In genomic region chr1:166409177-166409700, GRCm38 (mm10) we compare ENCODE assay signal across 8 mouse cellular contexts. TPM values are rescaled to one million over a fixed set of nuclear protein-coding genes. Genes with fewer than 3 reads are reported as not detected.
DNase-seq lines count a peak whose midpoint lies in the region; ATAC-seq and TF ChIP-seq lines count a peak whose summit lies in the region.

No protein-coding gene starts in this region.

- no peak for TF ChIP-seq POLR2A in thymus, adult 2 months (IDR thresholded peaks at IDR 0.05; ENCODE audit: control insufficient read depth, extremely low read depth, insufficient read depth, low read length, poor library complexity)

- peaks cover 4% of the 10 kb centered on the region for H3K4me1 ChIP-seq in thymus, adult 2 months (replicated peaks; ENCODE audit: control insufficient read depth, insufficient read depth, low read length)
- H3K4me1 ChIP-seq in brown adipose tissue, adult 24 weeks (ENCODE audit: control insufficient read depth, insufficient read depth, insufficient read length, low read length): no peaks in the 10 kb centered on the region; the same call in 1 of the 2 replicates
- peaks cover 10% of the 10 kb centered on the region for H3K4me1 ChIP-seq in kidney, embryonic 14.5 days (ENCODE audit: control insufficient read depth, insufficient read depth, low read length)
- peaks cover 12% of the 10 kb centered on the region for H3K4me1 ChIP-seq in lung, embryonic 16.5 days (replicated peaks; ENCODE audit: control insufficient read depth, insufficient read depth, low read length)

- no peak overlapping the region for H3K27ac ChIP-seq in thymus, adult 2 months (ENCODE audit: control insufficient read depth, insufficient read depth, low read length)
- H3K27ac ChIP-seq in brown adipose tissue, adult 24 weeks (replicated peaks; ENCODE audit: low read depth, low read length): no peak overlapping the region
- H3K27ac ChIP-seq in kidney, embryonic 14.5 days (ENCODE audit: low read depth, low read length): peak overlapping the region; percentile 65
- H3K27ac ChIP-seq in lung, embryonic 16.5 days (ENCODE audit: low read length): peak overlapping the region; percentile 56

- peak overlapping the region; percentile 56 for H3K4me3 ChIP-seq in thymus, adult 2 months (ENCODE audit: control insufficient read depth, insufficient read depth, low read length)
- peak overlapping the region; percentile 61 for H3K4me3 ChIP-seq in brown adipose tissue, adult 24 weeks (ENCODE audit: insufficient read depth, low read depth, low read length)
- H3K4me3 ChIP-seq in kidney, embryonic 14.5 days (ENCODE audit: low read length): peak overlapping the region; percentile 75
- peak overlapping the region; percentile 75 for H3K4me3 ChIP-seq in lung, embryonic 16.5 days (ENCODE audit: low read length)

- DNase-seq in thymus, adult 2 months: peak; percentile 32
- no peak for DNase-seq in thymus, postnatal 0 days (ENCODE audit: low spot score)
- peak; percentile 23 to 38 for DNase-seq in heart, adult 9 months (ENCODE audit: low spot score in 2 of 2)
- DNase-seq in retina, embryonic 14.5 days (ENCODE audit: low spot score): peak; percentile 56
- no peak for DNase-seq in layer of hippocampus, postnatal 36 days

- H3K9me3 ChIP-seq in kidney, embryonic 14.5 days (ENCODE audit: control insufficient read depth, low read length): peaks cover 9% of the 10 kb centered on the region; the same call in 1 of the 2 replicates
- H3K9me3 ChIP-seq in lung, embryonic 16.5 days (ENCODE audit: control insufficient read depth, low read length): peaks cover 10% of the 10 kb centered on the region

- WGBS in thymus, adult 2 months: 1% methylated on average over 39 of the region's 45 CpGs
- WGBS in kidney, embryonic 14.5 days: 1% methylated on average over 28 of the region's 45 CpGs
- 1% methylated on average over 29 of the region's 45 CpGs for WGBS in lung, embryonic 16.5 days

- TF ChIP-seq CTCF in thymus, adult 2 months (IDR thresholded peaks at IDR 0.05; ENCODE audit: borderline replicate concordance, control insufficient read depth, extremely low read depth, insufficient read depth, low read length, poor library complexity): no peak

- H3K9ac ChIP-seq in kidney, embryonic 14.5 days (ENCODE audit: low read depth, low read length): peak overlapping the region; percentile 90
- peak overlapping the region; percentile 80 for H3K9ac ChIP-seq in lung, embryonic 16.5 days (ENCODE audit: low read length)

- H3K27me3 ChIP-seq in thymus, adult 2 months (ENCODE audit: control insufficient read depth, insufficient read depth, low read length): no peaks in the 10 kb centered on the region; the same call in 1 of the 2 replicates
- H3K27me3 ChIP-seq in kidney, embryonic 14.5 days (ENCODE audit: control insufficient read depth, insufficient read depth, low read length): no peaks in the 10 kb centered on the region
- no peaks in the 10 kb centered on the region for H3K27me3 ChIP-seq in lung, embryonic 16.5 days (ENCODE audit: control insufficient read depth, insufficient read depth, low read depth, low read length)

- ATAC-seq in kidney, embryonic 14.5 days (ENCODE audit: low FRiP score, low TSS enrichment): peak; percentile 91
- peak; percentile 79 for ATAC-seq in lung, embryonic 16.5 days (ENCODE audit: low read depth)

- H3K36me3 ChIP-seq in thymus, adult 2 months (ENCODE audit: control insufficient read depth, insufficient read depth, low read length): no peaks in the 10 kb centered on the region
- H3K36me3 ChIP-seq in kidney, embryonic 14.5 days (ENCODE audit: control insufficient read depth, insufficient read depth, low read length): peaks cover 25% of the 10 kb centered on the region
- H3K36me3 ChIP-seq in lung, embryonic 16.5 days (ENCODE audit: control insufficient read depth, insufficient read depth, low read length): no peaks in the 10 kb centered on the region

- peak overlapping the region; percentile 91 for H3K4me2 ChIP-seq in kidney, embryonic 14.5 days (replicated peaks; ENCODE audit: low read depth, low read length)
- H3K4me2 ChIP-seq in lung, embryonic 16.5 days (ENCODE audit: low read depth, low read length): peak overlapping the region; percentile 95

RNA-seq across cellular contexts. Expression of gene Pogk, which starts 0.4 kb away (rescaled TPM):
- polyA plus RNA-seq in thymus, adult 2 months (2012; rRNA removed): 7.4 and 8.1 TPM in 2 replicates
- polyA plus RNA-seq in thymus, postnatal 0 days (2015; fragmentation: Nextera tagmentation; extraction: Ambion mirVana): 3.1 and 3.4 TPM in 2 replicates
- polyA plus RNA-seq in brown adipose tissue, adult 24 weeks (2012; ENCODE audit: insufficient read depth, insufficient read length, missing spikeins): 13.1 and 14.9 TPM in 2 replicates
- 10.7 and 20.0 TPM in 2 replicates for polyA plus RNA-seq in kidney, embryonic 14.5 days (2014; fragmentation: Nextera tagmentation; extraction: Ambion mirVana)
- 9.8 and 10.4 TPM in 2 replicates for polyA plus RNA-seq in lung, embryonic 16.5 days (2015; fragmentation: Nextera tagmentation; extraction: Ambion mirVana)
- total RNA-seq in layer of hippocampus, postnatal 36 days (2021): 10 to 100 TPM; 34.0 to 34.5 TPM

RNA-seq across cellular contexts. Expression of gene Tada1, which starts 30.3 kb away (rescaled TPM):
- polyA plus RNA-seq in thymus, adult 2 months (2012; rRNA removed): 35.2 and 35.4 TPM in 2 replicates
- polyA plus RNA-seq in thymus, postnatal 0 days (2015; fragmentation: Nextera tagmentation; extraction: Ambion mirVana): 53.7 and 54.1 TPM in 2 replicates
- polyA plus RNA-seq in brown adipose tissue, adult 24 weeks (2012; ENCODE audit: insufficient read depth, insufficient read length, missing spikeins): 6.7 and 8.6 TPM in 2 replicates
- 60.7 and 62.9 TPM in 2 replicates for polyA plus RNA-seq in kidney, embryonic 14.5 days (2014; fragmentation: Nextera tagmentation; extraction: Ambion mirVana)
- polyA plus RNA-seq in lung, embryonic 16.5 days (2015; fragmentation: Nextera tagmentation; extraction: Ambion mirVana): 57.1 and 61.4 TPM in 2 replicates
- total RNA-seq in layer of hippocampus, postnatal 36 days (2021): 10 to 100 TPM; 36.6 to 37.8 TPM

Comparison
In these comparisons a context has a peak if more than half of its experiments do, and no peak if none do; other contexts are left out.
1. DNase-seq: peak in thymus, adult 2 months (single experiment), heart, adult 9 months (2 of 2) and retina, embryonic 14.5 days (single experiment); none in thymus, postnatal 0 days (single experiment) and layer of hippocampus, postnatal 36 days (0 of 2).
2. H3K27ac ChIP-seq: peak in kidney, embryonic 14.5 days (single experiment) and lung, embryonic 16.5 days (single experiment); none in thymus, adult 2 months (single experiment) and brown adipose tissue, adult 24 weeks (single experiment).
3. Peak in every context shown above with its lines, with median percentiles within 50 percentile points of each other: H3K4me3 ChIP-seq.